Mouse (Mus musculus): ENCODE results near the gene Slc25a1.
"Not testable (repeated sequence)": the region's sequence is repeated elsewhere in the genome, so short reads cannot be mapped to it uniquely, and the experiment has no call there.

Gene Slc25a1

GRCm38 (mm10) chr16:17928087-17928580 lies at the start of gene Slc25a1:
Gene Slc25a1, minus strand, starts transcription at chr16:17928219.
- peak; percentile 88 for DNase-seq (ENCODE audit: low spot score)

- no peak for DNase-seq (ENCODE audit: low spot score)
These were observed 43.8 kb upstream of the Slc25a1 start for GRCm38 (mm10) chr16:17971853-17972252.

DNA sequence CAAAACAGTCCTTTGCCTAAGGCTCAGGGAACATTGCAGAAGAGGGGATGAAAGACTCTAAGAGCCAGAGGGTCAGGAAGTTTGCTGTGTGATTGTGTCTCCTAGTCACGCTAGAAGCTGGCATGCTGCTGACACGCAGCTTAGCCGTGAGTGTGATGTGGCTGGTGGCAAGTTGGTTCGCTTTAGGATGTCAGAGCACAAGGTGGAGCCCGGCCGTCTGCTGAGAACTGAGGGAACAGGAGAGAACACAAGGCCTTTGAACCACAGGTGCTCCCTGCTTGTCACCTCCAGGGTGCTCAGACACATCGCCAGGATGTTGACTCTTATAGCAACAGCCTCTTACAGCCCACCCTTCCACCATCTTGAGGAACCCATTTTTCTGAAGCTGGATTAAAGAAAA lies 34.1 kb upstream of the Slc25a1 start:
- DNase-seq (ENCODE audit: low spot score): no peak

GRCm38 (mm10) chr16:17956052-17956638 lies 28.1 kb upstream of the Slc25a1 start:
- DNase-seq (ENCODE audit: low spot score): not testable (repeated sequence)

DNA sequence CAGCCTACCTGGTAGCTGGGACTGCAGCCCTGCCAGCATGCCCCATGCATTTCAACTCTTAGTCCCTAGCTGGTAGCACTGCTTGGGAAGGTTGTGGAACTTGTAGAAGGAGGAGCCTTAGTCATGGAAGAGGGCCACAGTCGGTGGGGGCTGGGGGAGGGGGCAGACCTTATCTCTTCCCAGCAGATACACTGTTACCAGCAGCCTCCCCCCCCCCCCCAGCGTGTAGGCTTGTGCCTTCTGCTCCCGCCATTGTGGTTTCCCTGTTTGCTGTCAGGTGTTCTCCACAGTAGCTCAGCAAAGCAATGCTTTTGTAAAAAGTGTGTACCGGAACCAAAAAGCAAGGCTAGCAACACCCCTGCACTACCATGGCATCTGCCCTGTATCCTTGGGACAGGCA lies 23.6 kb upstream of the Slc25a1 start:
- DNase-seq (ENCODE audit: low spot score): no peak

DNA sequence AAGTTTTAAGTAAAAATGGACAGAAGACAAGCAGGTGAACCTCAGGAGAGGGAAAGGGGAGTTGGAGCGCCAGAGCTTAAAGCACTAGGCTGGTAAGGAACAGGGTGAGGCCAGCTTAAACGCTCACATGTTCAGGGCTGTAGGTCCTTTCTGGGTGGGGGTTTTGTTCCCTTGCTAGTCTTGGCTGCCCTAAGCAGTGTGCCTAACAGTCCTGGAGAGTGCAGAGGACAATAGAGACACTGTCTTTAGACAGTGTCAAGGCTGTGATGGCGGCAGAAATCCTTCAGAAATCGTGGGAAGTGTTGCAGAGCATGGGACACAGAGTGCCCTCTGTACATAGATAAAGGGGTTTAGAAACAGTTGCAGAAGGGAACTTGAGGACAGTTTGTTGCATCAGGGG lies 22.0 kb upstream of the Slc25a1 start:
- DNase-seq (ENCODE audit: low spot score): no peak

DNA sequence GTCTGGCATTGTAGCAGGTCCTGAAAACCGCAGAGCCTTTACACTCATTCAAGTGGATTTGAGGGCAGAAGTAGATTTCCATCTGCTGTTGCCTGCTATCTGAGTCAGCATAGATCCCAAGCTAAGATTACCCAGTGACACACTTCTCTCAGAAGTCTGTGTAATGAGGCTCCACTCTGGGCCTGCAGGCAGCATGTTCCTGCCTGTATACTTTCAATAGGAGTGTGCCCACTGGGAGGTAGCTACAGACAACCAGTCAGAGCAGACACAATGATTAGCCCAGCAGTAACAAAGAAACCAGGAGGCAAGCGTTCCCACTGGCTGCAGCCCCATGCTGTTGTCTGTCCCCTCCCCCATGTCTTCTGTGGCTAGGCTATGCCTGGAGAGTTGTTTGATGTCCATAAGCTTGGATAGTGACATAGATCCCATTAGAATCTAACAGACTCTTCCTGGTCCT lies 21.4 kb upstream of the Slc25a1 start:
- no peak for DNase-seq (ENCODE audit: low spot score)

DNA sequence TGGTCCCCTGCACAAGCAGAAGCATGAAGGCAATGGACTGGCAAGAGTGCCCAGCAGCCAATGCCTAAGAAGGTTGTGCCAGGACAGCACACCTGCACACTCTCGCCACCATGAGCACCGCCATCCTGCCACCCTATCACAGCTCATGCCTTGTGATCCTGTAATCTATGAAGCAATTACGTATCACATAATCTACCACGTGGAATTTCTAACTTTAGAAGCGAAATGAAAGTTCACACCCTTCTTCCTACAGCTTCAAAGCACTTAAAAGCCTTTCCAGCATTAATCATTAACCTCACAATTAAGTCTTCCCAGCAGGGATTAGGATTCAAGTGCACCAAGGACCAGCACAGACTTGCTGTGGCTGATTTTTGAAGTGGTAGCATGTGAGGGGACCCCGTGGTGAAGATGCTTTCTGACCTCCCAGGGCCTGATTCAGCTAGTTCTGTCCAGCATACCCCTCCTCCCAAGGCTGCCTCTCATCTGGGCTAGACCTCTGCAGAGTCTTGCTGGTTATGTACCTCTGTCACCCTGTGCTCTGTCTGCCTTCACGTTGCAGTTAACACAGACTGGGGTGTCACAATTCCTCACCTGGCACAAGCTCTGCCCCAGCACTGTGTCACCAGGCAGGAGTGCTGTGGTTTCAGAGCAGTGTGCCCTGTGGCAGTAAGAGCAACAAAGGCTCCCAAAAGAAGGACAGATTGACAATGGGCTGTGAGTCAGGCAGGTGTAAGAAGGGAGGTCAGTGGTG lies 17.2 kb upstream of the Slc25a1 start:
- DNase-seq (ENCODE audit: low spot score): no peak

- no peak for DNase-seq (ENCODE audit: low spot score)
These were observed 15.4 kb upstream of the Slc25a1 start for GRCm38 (mm10) chr16:17943466-17943865.

- DNase-seq (ENCODE audit: low spot score): no peak
These were observed 11.3 kb upstream of the Slc25a1 start for GRCm38 (mm10) chr16:17939255-17939751.

DNA sequence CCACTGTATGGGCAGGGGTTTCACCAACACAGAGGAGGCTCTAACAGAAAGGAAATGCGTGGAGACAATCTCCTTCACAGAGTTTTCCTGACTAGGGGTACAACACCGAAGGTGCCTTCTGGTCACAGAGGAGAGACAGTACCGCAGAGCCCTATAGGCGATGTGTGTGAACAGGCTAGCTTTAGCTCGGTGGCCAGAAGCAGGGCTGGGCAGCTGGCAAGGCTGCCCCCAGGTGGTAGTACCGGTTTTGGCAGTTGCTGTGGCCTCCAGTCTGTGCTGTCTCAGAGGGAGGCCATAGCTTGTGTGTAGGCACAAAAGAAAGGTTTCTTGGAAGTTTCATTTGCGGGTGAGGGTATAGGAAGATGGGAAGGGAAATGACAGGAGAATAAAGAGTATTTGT lies 10.8 kb upstream of the Slc25a1 start:
- DNase-seq (ENCODE audit: low spot score): peak; percentile 66

- DNase-seq (ENCODE audit: low spot score): no peak
These were observed 10.2 kb upstream of the Slc25a1 start for GRCm38 (mm10) chr16:17938187-17938586.

- DNase-seq (ENCODE audit: low spot score): no peak
These were observed 8.8 kb upstream of the Slc25a1 start for GRCm38 (mm10) chr16:17936776-17937175.

DNA sequence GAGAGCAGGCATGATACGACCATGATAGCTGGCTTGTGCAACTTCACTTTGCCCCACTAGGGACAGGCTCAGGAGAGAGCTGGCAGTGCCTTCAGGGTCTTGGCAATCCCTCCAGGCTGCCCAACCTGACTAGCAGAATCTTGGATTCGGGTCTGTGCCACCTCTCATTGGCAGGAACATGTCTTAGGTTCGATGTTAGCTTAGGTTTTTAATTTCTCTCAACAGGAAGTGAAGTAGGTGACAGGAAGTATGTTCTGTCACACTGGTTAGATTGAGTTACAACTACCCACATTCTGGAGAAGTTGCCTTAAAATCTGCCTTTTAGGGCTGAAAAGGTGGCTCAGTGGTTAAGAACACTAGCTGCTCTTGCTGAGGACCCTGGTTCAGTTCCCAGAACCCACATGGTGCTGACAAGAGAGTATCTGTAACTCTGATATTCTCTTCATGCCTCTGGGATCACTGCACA lies 6.5 kb upstream of the Slc25a1 start:
- DNase-seq (ENCODE audit: low spot score): no peak

DNA sequence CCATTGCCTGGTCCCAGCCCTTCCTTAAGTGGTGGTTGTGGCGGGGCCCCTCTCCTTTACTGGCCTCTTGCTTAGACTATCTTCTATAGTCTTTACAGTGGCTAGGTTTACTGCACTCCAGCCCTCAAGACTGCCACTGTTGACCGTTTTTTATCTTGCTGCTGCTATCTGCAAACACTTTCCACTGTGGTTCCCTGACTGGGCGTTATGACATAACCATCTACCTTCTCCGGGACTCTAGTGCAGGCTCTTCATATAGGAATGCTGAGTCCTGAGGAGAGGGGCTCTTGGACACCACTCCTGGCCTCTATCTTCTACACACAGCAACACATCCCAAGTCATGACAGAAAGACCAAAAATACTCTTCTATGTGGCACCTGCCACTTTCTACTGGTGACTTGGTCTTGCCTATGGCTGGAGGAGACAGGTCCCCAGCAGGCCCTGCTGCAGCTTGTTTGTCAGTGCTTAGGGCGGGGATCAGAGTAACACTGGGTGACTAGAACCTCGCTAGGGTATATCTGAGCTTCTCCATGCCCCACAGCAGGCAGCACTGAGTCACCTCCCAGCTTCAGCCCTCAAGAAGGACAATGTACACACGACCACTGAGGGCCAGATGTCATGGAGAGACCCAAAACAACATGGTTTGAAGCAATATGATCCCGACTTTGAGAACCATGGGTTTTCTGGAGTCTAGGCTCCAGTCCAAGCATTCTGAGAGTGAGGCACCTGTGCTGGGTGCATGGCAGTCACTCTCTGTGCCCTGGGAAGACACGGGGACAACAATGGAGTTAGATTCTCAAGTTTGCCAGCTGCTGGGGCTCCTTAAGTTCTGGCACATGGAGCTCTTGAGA lies 5.8 kb upstream of the Slc25a1 start:
- DNase-seq (ENCODE audit: low spot score): no peak

DNA sequence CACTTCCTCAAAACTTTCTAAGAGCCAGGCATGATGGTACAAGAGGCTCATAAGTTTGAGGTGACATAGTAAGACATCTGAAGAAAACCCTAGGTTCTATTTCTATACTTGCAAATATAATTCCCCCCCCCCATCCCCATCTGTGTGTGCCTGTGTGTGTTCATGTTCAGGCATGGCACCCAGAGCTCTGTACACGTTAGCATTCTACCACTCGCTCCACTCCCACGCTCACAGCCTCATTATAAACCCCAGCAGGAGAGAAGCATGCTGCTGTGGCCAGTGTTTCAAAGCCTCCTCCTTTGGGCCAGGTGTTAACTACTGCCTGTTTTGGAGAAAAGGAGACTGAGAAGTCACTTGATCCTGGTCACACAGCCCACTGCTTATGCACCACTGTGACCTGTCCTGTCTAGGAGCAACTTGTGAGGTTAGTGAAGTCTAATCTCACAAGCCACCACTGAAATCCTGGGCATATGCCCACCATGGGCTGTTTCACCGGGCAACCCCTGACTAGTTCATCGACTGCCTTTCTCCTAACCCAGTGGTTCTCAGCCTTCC lies 4.0 kb upstream of the Slc25a1 start:
- no peak for DNase-seq (ENCODE audit: low spot score)

DNA sequence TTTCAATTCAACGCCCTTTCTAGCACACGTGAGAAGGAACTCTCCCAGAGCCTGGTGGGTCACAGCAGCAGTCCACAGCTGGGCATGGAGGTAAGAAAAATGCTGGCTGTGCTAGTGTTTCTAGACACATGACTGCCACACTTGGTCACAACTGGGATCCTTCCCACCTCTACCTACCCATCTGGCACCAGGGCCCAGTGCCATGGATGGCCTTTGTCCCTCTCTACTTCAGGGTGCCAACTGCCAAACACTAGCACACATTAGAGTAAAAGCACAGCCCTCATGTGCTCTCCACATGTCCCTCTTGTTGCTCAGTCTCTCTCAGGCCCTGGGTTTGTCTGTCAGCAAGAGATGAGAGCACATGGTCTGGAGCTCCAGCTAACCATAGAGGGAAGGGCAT lies 1.6 kb upstream of the Slc25a1 start:
- DNase-seq (ENCODE audit: low spot score): no peak

- no peak for DNase-seq (ENCODE audit: low spot score)
These were observed 1.2 kb upstream of the Slc25a1 start for GRCm38 (mm10) chr16:17929211-17929610.

GRCm38 (mm10) chr16:17928627-17929104 lies 647 bp upstream of the Slc25a1 start:
- peak; percentile 67 for DNase-seq (ENCODE audit: low spot score)

GRCm38 (mm10) chr16:17927351-17928082 lies 502 bp downstream of the Slc25a1 start:
- DNase-seq (ENCODE audit: low spot score): no peak

DNA sequence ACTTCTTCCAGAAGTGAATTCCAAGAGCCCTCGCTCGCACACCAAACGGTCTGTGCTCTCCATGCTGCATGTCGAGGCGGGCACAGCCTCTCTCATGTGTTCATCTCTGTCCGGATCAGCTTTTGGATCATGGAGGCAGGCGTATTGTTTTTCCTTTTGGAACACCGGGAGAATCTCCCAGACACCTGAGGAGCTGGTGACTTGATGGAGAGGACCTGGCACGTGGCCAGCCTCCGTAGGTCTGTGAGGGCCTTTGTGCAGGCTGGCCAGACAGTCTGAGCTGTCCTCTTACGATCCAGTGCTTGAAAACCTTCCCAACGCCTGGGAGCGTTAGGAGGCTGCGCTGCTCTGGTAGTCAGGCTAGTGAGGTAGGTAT lies 5.9 kb downstream of the Slc25a1 start:
- no peak for DNase-seq (ENCODE audit: low spot score)

All from layer of hippocampus, adult 11-12 months (tissue).